Mouse (Mus musculus) lung, postnatal 0 days (tissue): Measurements from ENCODE around the gene Plekhn1. TPM values are rescaled to one million over a fixed set of nuclear protein-coding genes. Genes with fewer than 3 reads are reported as not detected.

ENCODE experiments used
- ATAC-seq: fragments of 200-750 bp; cut with Nextera tagmentation; 2 replicates; pipeline ENCODE4 v1.8.0; 2017; ENCODE audit warnings: moderate library complexity
- DNase-seq: peaks from one replicate; pipeline ENCODE4 v3.0.0-alpha.2; 2016; ENCODE audit warnings: low spot score
- H3K27ac ChIP-seq: fragments of 300-500 bp; sonication (generic); 2 replicates; pipeline ENCODE4 v1.5.1; 2014; ENCODE audit warnings: antibody characterized with exemption, mild to moderate bottlenecking, low read length, mixed read lengths
- H3K27me3 ChIP-seq: fragments of 300-500 bp; sonication (generic); replicated peaks from 2 replicates; pipeline ENCODE4 v1.6.1; 2014; ENCODE audit warnings: low read length, mixed read lengths; ENCODE audit not compliant: insufficient read depth
- H3K36me3 ChIP-seq: fragments of 300-500 bp; sonication (generic); 2 replicates; pipeline ENCODE4 v1.6.1; 2014; ENCODE audit warnings: low read length, mixed read lengths; ENCODE audit not compliant: insufficient read depth
- H3K4me1 ChIP-seq: fragments of 300-500 bp; sonication (generic); 2 replicates; pipeline ENCODE4 v1.6.1; 2014; ENCODE audit warnings: antibody characterized with exemption, low read depth, low read length, mixed read lengths; ENCODE audit not compliant: insufficient read depth
- H3K4me2 ChIP-seq: fragments of 300-500 bp; sonication (generic); replicated peaks from 2 replicates; pipeline ENCODE4 v1.6.1; 2014; ENCODE audit warnings: low read depth, mild to moderate bottlenecking, low read length, moderate library complexity, mixed read lengths
- H3K4me3 ChIP-seq: fragments of 300-500 bp; sonication (generic); 2 replicates; pipeline ENCODE4 v1.5.1; 2014; ENCODE audit warnings: low read depth, low read length
- H3K9ac ChIP-seq: fragments of 300-500 bp; sonication (generic); replicated peaks from 2 replicates; pipeline ENCODE4 v1.6.1; 2014; ENCODE audit warnings: low read depth, mild to moderate bottlenecking
- H3K9me3 ChIP-seq: fragments of 300-500 bp; sonication (generic); 2 replicates; pipeline ENCODE4 v1.6.1; 2016; ENCODE audit warnings: low read length, mixed read lengths
- CTCF ChIP-seq: IDR thresholded peaks from 2 replicates; pipeline ENCODE4 v1.5.1; 2016; ENCODE audit warnings: antibody characterized with exemption, mild to moderate bottlenecking
- EP300 ChIP-seq: IDR thresholded peaks from 2 replicates; pipeline ENCODE4 v1.6.1; 2016; ENCODE audit warnings: antibody characterized with exemption, mild to moderate bottlenecking, control low read depth
- WGBS: fragments of 180-500 bp; shearing (Covaris S2); extraction: QIAGEN DNeasy Blood & Tissue Kit; methylation state at CpG from one replicate; pipeline ENCODE4 v1.1.7; 2014; 5-methylcytosine and 5-hydroxymethylcytosine counted together
- polyA plus RNA-seq: library from polyadenylated mRNA; unstranded; fragments of >200 nt; fragmentation: Nextera tagmentation; extraction: Ambion mirVana; gene quantifications from 2 replicates; pipeline ENCODE4 v1.2.1, GENCODE M21; 2015

Gene Plekhn1
- 11.2 and 12.7 TPM in 2 replicates for polyA plus RNA-seq

DNA sequence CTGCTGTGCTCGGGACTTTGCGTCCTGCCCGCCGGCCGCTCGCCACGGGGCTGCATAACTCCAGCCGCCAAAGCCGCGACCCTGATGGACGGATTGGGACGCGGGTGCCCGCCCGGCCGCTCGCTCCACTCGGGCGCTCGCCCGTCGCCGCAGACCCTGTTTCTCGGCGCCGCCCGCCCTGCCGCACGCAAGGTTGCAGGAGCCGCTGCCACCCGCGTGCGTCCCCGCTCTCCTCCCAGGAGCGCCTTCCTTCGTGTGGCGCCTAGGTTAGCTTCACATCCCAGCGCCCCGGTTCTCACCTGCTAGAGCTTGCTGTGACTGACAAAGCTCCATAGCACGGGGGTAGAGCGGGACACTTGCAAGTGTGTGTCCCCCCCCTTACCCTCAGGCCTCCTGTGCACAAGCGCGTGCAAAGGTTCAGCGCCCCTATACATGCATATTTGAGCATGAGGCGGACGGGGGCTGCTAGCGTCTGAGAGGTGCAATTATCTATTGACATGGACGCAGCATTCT lies at the start of gene Plekhn1:
Gene Plekhn1, minus strand, starts transcription at position 157 of the 513 bp plus-strand sequence.
- peak within 1 kb of the TSS; percentile 94 for H3K4me2 ChIP-seq
- H3K27me3 ChIP-seq = no peaks in the 10 kb centered on the region
- H3K9me3 ChIP-seq = no peaks in the 10 kb centered on the region
- TF ChIP-seq CTCF (no peak), EP300 (no peak)
- peak within 1 kb of the TSS; percentile 41 for H3K9ac ChIP-seq
- peak; percentile 72 for DNase-seq
- peaks cover 7% of the 10 kb centered on the region; the same call in 1 of the 2 replicates for H3K4me1 ChIP-seq
- H3K27ac ChIP-seq = peak within 1 kb of the TSS; percentile 77
- peaks cover 12% of the 10 kb centered on the region; the same call in 1 of the 2 replicates for H3K36me3 ChIP-seq
- ATAC-seq = peak; percentile 51
- H3K4me3 ChIP-seq = peak within 1 kb of the TSS; percentile 79
- WGBS = under 1% methylated on average over 30 of the region's 48 CpGs

DNA sequence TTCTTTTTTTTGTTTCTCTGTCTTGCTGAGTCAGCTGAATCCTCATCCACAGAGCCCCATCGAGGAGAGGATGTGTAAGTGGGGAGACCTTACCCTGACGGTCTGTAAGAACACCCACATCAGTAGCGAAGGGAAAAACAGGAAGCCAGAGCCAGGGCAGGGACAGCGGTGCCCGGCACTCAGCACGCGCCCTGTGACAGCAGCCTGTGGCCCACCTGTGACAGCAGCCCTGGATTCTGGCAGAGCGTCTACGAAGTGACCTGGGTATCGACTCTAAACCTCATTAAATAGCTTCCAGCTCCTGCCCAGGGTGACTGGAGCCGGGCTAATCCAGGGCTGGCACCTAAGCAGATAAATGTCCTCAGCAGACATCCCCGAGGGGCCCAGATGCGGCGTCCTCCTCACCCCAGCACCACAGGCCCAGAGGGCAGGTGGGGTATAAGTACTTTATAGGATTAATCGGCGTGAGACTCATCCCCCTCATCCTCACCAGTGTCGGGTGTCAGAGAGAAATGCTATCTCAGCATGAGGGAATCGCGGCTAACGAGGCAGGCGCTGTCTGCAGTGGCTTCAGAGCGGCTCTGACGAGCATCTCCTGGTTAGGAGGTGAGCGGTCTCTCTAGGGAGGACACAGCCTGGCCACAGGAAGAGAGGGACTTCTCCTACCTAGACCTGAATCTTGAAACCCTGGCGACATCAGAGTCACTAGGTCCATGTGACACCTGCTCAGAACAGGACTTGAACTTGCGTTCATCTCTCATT lies 20.6 kb upstream of the Plekhn1 start, which contains the start of gene Samd11:
Gene Samd11, minus strand, starts transcription at position 580 of the 762 bp plus-strand sequence.
- H3K4me3 ChIP-seq = no peak within 1 kb of the TSS; the same call in 1 of the 2 replicates

DNA sequence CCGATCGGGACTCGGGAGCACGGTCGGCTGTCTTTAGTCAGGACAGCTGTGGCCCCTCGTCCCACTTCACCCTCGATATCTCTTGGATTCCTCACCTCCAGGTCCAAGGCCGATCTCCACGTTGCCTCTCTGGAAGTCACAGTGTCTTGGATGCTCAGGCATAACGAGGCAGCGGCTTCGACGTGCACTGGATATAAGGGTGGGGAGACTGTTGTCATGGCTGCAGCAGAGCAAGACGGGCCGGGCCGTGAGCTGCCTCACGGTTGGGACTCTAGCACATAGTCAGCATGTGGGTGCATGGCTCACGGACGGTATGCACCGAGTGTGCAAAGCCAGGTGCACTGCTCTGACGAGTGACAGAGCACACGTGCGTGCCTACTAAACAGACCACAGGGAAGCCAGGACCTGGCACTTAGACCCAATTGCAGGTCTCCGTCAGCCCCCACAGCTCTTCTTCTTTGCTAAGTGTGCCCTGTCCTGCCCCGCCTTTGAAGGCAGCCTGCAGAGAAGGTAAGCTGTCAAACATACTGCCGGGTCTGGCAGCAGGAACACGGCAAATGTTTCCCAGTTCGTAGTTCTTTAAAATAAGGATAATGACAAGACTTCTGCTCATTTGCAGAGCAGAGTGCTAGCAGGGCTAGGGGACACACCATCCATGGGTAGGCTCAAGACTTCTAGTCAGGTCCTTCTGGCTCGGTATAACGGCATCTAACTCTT lies 19.9 kb upstream of the Plekhn1 start:
- Histone ChIP-seq H3K4me3 (peak overlapping the region; percentile 5; the same call in 1 of the 2 replicates), H3K27me3 (peaks cover 20% of the 10 kb centered on the region), H3K4me2 (0 out of 2 replicates have a peak overlapping the region, but pooled peaks have one; percentile 27), H3K4me1 (0 out of 2 replicates have a peak, but pooled peaks cover 2% of the 10 kb centered on the region), H3K9me3 (no peaks in the 10 kb centered on the region), H3K36me3 (no peaks in the 10 kb centered on the region), H3K9ac (no peak overlapping the region), H3K27ac (no peak overlapping the region)
- no peak for TF ChIP-seq CTCF
- no peak for TF ChIP-seq EP300
- ATAC-seq = peak; percentile 55
- 3% methylated on average over 28 of the region's 30 CpGs for WGBS
- peak; percentile 21 for DNase-seq

More for the DNA sequence above, 20.6 kb upstream of the Plekhn1 start, which contains the start of gene Samd11:
- H3K27me3 ChIP-seq = peaks cover 20% of the 10 kb centered on the region
- TF ChIP-seq CTCF (no peak), EP300 (no peak)
- ATAC-seq = peak; percentile 30; the same call in 1 of the 2 replicates
- WGBS = 5% methylated on average over 26 of the region's 26 CpGs
- no peaks in the 10 kb centered on the region for H3K9me3 ChIP-seq
- H3K4me2 ChIP-seq = no peak within 1 kb of the TSS
- H3K9ac ChIP-seq = no peak within 1 kb of the TSS
- peak; percentile 13 for DNase-seq
- 0 out of 2 replicates have a peak, but pooled peaks cover 2% of the 10 kb centered on the region for H3K4me1 ChIP-seq
- no peak within 1 kb of the TSS for H3K27ac ChIP-seq
- H3K36me3 ChIP-seq = no peaks in the 10 kb centered on the region

DNA sequence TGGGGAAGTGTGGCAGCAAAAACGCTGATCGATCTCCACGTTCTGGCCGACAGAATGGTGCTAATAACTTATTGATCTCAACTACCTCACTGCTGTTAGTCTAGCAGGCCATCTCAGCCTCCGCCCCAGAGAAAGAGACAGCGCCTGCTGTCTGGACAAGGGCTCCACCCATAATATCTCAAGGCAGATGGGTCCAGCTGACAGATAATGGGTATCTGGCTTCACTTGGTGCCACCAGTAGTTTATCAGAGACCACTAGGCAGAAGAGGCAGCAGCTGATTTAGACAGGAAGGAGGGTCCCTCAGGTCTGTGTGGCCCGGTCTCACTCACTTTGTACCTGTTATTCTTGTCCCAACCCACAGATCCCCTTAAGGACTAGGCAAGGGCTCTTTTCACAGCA lies 18.4 kb upstream of the Plekhn1 start:
- no peak for DNase-seq
- H3K36me3 ChIP-seq = no peaks in the 10 kb centered on the region
- no peak overlapping the region for H3K9ac ChIP-seq
- H3K4me2 ChIP-seq = no peak overlapping the region
- H3K4me1 ChIP-seq = 0 out of 2 replicates have a peak, but pooled peaks cover 2% of the 10 kb centered on the region
- H3K27me3 ChIP-seq = peaks cover 20% of the 10 kb centered on the region
- no peak for ATAC-seq
- TF ChIP-seq EP300 (no peak), CTCF (no peak)
- no peak overlapping the region for H3K4me3 ChIP-seq
- WGBS = 41% methylated on average over 7 of the region's 7 CpGs
- no peak overlapping the region for H3K27ac ChIP-seq
- no peaks in the 10 kb centered on the region for H3K9me3 ChIP-seq

DNA sequence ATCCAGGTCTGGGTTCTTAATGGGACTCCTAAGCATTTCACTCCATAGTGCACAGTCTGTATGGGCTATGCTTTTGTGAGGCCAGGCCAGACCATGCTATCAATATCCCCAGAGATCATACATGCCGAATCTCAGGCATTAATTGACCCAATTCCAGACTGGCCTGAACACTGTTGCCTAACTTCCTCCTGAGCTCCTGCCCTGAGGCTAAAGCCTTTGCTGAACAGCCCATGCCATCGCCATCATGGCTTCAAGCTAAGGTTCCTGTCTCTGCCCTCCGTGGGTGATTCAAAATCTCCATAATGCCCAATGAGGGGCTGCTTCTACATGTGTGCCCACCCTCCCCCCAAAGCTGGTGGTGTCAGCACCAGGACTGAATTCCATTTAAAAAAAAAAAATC lies 18.0 kb upstream of the Plekhn1 start:
- whole genome bisulfite sequencing = 45% methylated on average over 3 of the region's 3 CpGs
- no peak overlapping the region for H3K27ac ChIP-seq
- no peak overlapping the region for H3K9ac ChIP-seq
- H3K9me3 ChIP-seq = no peaks in the 10 kb centered on the region
- H3K4me2 ChIP-seq = no peak overlapping the region
- 0 out of 2 replicates have a peak, but pooled peaks cover 2% of the 10 kb centered on the region for H3K4me1 ChIP-seq
- H3K4me3 ChIP-seq = no peak overlapping the region
- ATAC-seq (no peak), DNase-seq (no peak)
- peaks cover 20% of the 10 kb centered on the region for H3K27me3 ChIP-seq
- no peaks in the 10 kb centered on the region for H3K36me3 ChIP-seq
- TF ChIP-seq CTCF = no peak
- TF ChIP-seq EP300 = no peak

DNA sequence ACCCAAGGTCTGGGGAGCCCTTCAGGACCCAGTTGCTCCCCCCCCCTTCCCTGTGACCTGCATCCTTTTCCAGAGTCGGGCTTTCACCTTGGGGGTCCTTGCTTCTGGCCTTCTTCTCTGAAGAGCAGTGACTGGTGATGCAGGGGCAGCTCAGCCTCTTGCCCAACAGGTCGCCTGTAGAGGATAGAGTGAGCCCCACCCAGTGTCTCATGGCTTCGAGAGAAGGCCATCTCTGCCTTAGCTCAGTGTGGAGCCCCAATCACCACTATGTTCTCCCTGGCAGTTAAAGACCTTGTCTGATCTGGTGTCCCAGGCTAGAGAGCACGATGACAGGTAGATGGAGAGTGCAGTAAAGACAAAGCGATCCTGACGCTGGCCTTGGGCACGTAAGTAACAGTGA lies 17.5 kb upstream of the Plekhn1 start:
- no peak for ATAC-seq
- no peak overlapping the region for H3K27ac ChIP-seq
- H3K4me1 ChIP-seq = 0 out of 2 replicates have a peak, but pooled peaks cover 2% of the 10 kb centered on the region
- peaks cover 20% of the 10 kb centered on the region for H3K27me3 ChIP-seq
- no peak for TF ChIP-seq EP300
- TF ChIP-seq CTCF = no peak
- DNase-seq = no peak
- H3K4me3 ChIP-seq = no peak overlapping the region
- no peaks in the 10 kb centered on the region for H3K9me3 ChIP-seq
- H3K36me3 ChIP-seq = no peaks in the 10 kb centered on the region
- H3K4me2 ChIP-seq = no peak overlapping the region
- H3K9ac ChIP-seq = no peak overlapping the region
- WGBS = 35% methylated on average over 7 of the region's 7 CpGs
